Comparison of ENCODE assay signal across 27 mouse cellular contexts in genomic region chr14:27211743-27212445, GRCm38 (mm10).
DNase-seq lines count a peak whose midpoint lies in the region; ATAC-seq and TF ChIP-seq lines count a peak whose summit lies in the region.
"Had no signal": no experiment of that assay in that cellular context is flagged by ENCODE, and none has a peak within 500 bp of the region (broad histone marks: within the 10 kb centered on the region; RNA-seq: fewer than 3 reads in every experiment).

No protein-coding gene starts in this region.

- no peak for TF ChIP-seq CTCF in liver, postnatal 0 days (IDR thresholded peaks at IDR 0.05; ENCODE audit: low read depth)

- H3K4me3 ChIP-seq in liver, postnatal 0 days (ENCODE audit: low read depth, low read length), result no peak overlapping the region
- H3K4me3 ChIP-seq in liver, embryonic 12.5 days, result no peak overlapping the region
- no peak overlapping the region for H3K4me3 ChIP-seq in neural tube, embryonic 11.5 days (ENCODE audit: low read depth, low read length)
- H3K4me3 ChIP-seq in neural tube, embryonic 15.5 days (replicated peaks), result no peak overlapping the region
- H3K4me3 ChIP-seq: embryonic facial prominence, embryonic 10.5 days; embryonic facial prominence, embryonic 12.5 days; forebrain, embryonic 12.5 days had no signal

- no peak overlapping the region for H3K9ac ChIP-seq in liver, postnatal 0 days (replicated peaks)
- H3K9ac ChIP-seq in liver, embryonic 12.5 days, result no peak overlapping the region
- H3K9ac ChIP-seq in neural tube, embryonic 11.5 days (ENCODE audit: low read length), result no peak overlapping the region
- no peak overlapping the region for H3K9ac ChIP-seq in neural tube, embryonic 15.5 days (replicated peaks)
- H3K9ac ChIP-seq: embryonic facial prominence, embryonic 12.5 days; forebrain, embryonic 12.5 days had no signal

- no peak overlapping the region for H3K27ac ChIP-seq in liver, postnatal 0 days (ENCODE audit: low read depth)
- H3K27ac ChIP-seq in liver, embryonic 12.5 days, result no peak overlapping the region
- no peak overlapping the region for H3K27ac ChIP-seq in neural tube, embryonic 11.5 days (ENCODE audit: low read depth, low read length)
- no peak overlapping the region for H3K27ac ChIP-seq in neural tube, embryonic 15.5 days (replicated peaks)
- H3K27ac ChIP-seq: embryonic facial prominence, embryonic 10.5 days; embryonic facial prominence, embryonic 12.5 days; forebrain, embryonic 12.5 days had no signal

- H3K4me1 ChIP-seq in liver, postnatal 0 days (ENCODE audit: insufficient read depth), result no peaks in the 10 kb centered on the region
- no peaks in the 10 kb centered on the region for H3K4me1 ChIP-seq in liver, embryonic 12.5 days
- no peaks in the 10 kb centered on the region for H3K4me1 ChIP-seq in neural tube, embryonic 11.5 days (ENCODE audit: control insufficient read depth, insufficient read depth, low read length)
- no peaks in the 10 kb centered on the region for H3K4me1 ChIP-seq in neural tube, embryonic 15.5 days
- H3K4me1 ChIP-seq: embryonic facial prominence, embryonic 10.5 days; embryonic facial prominence, embryonic 12.5 days; forebrain, embryonic 12.5 days had no signal

- no peak for TF ChIP-seq EP300 in liver, postnatal 0 days (IDR thresholded peaks at IDR 0.05; ENCODE audit: low read depth)

- H3K36me3 ChIP-seq in liver, postnatal 0 days (replicated peaks; ENCODE audit: insufficient read depth, low read length), result no peaks in the 10 kb centered on the region
- H3K36me3 ChIP-seq in liver, embryonic 12.5 days, result no peaks in the 10 kb centered on the region
- no peaks in the 10 kb centered on the region for H3K36me3 ChIP-seq in neural tube, embryonic 11.5 days (ENCODE audit: control insufficient read depth, insufficient read depth, low read length)
- H3K36me3 ChIP-seq in neural tube, embryonic 15.5 days, result no peaks in the 10 kb centered on the region
- H3K36me3 ChIP-seq: embryonic facial prominence, embryonic 10.5 days; embryonic facial prominence, embryonic 12.5 days; forebrain, embryonic 12.5 days; G1E had no signal

- no peaks in the 10 kb centered on the region for H3K9me3 ChIP-seq in liver, postnatal 0 days (ENCODE audit: low read length)
- no peaks in the 10 kb centered on the region for H3K9me3 ChIP-seq in liver, embryonic 12.5 days (replicated peaks)
- no peaks in the 10 kb centered on the region for H3K9me3 ChIP-seq in neural tube, embryonic 11.5 days (ENCODE audit: control insufficient read depth, low read length)
- H3K9me3 ChIP-seq in neural tube, embryonic 15.5 days (replicated peaks), result no peaks in the 10 kb centered on the region
- H3K9me3 ChIP-seq: embryonic facial prominence, embryonic 10.5 days; embryonic facial prominence, embryonic 12.5 days; forebrain, embryonic 12.5 days; G1E had no signal

- WGBS in liver, postnatal 0 days (ENCODE audit: insufficient replicate concordance), result 62% methylated on average over 2 of the region's 2 CpGs
- 75% methylated on average over 2 of the region's 2 CpGs for WGBS in liver, embryonic 12.5 days (ENCODE audit: insufficient replicate concordance)
- WGBS in neural tube, embryonic 11.5 days, result 91% methylated on average over 2 of the region's 2 CpGs
- 93% methylated on average over 2 of the region's 2 CpGs for WGBS in neural tube, embryonic 15.5 days

- H3K27me3 ChIP-seq in liver, postnatal 0 days (ENCODE audit: insufficient read depth, low read length), result no peaks in the 10 kb centered on the region
- no peaks in the 10 kb centered on the region for H3K27me3 ChIP-seq in liver, embryonic 12.5 days (replicated peaks)
- H3K27me3 ChIP-seq in neural tube, embryonic 11.5 days (ENCODE audit: control insufficient read depth, insufficient read depth, low read length), result no peaks in the 10 kb centered on the region
- no peaks in the 10 kb centered on the region for H3K27me3 ChIP-seq in neural tube, embryonic 15.5 days (replicated peaks)
- H3K27me3 ChIP-seq: CH12.LX; embryonic facial prominence, embryonic 12.5 days; forebrain, embryonic 12.5 days; Patski had no signal

- peak; percentile 86 for DNase-seq in heart, adult 11 months
- DNase-seq in heart, adult 8-10 months (ENCODE audit: low spot score), result no peak
- no peak for DNase-seq in liver, postnatal 0 days
- peak; percentile 2 for DNase-seq in neural tube, embryonic 11.5 days (ENCODE audit: low spot score)
- peak; percentile 19 for DNase-seq in gonadal fat pad, adult 2 months (ENCODE audit: low read depth)
- DNase-seq in gastrocnemius, postnatal 4 days (ENCODE audit: low spot score in 2 of 2), result no peak
- DNase-seq: adrenal gland, adult 2 months; adrenal gland, postnatal 10 days; adrenal gland, postnatal 25 days; B cell, adult 2 months; cerebellum, adult 11-12 months; cerebellum, adult 2 months; cerebellum, adult 9-10 months; cerebellum, postnatal 10 days; cerebellum, postnatal 25 days had no signal

- no peak overlapping the region for H3K4me2 ChIP-seq in liver, postnatal 0 days (ENCODE audit: low read depth, low read length)
- no peak overlapping the region for H3K4me2 ChIP-seq in liver, embryonic 12.5 days
- no peak overlapping the region for H3K4me2 ChIP-seq in neural tube, embryonic 11.5 days (ENCODE audit: low read depth)
- H3K4me2 ChIP-seq in neural tube, embryonic 15.5 days, result no peak overlapping the region
- H3K4me2 ChIP-seq: embryonic facial prominence, embryonic 12.5 days; forebrain, embryonic 12.5 days had no signal

- peak; percentile 68 for ATAC-seq in liver, postnatal 0 days
- ATAC-seq in liver, embryonic 12.5 days, result no peak
- no peak for ATAC-seq in neural tube, embryonic 11.5 days (ENCODE audit: insufficient read depth, low FRiP score, low TSS enrichment)
- no peak for ATAC-seq in neural tube, embryonic 15.5 days (ENCODE audit: low FRiP score)
- ATAC-seq: activated CD4-positive, CD25-positive, alpha-beta regulatory T cell, adult 4 months; CD4-positive, CD25-positive, alpha-beta regulatory T cell, adult 4 months; forebrain, embryonic 14.5 days; forebrain, embryonic 16.5 days; Patski had no signal

Comparison
In these comparisons a context has a peak if more than half of its experiments do, and no peak if none do; other contexts are left out.
1. DNase-seq: peak in heart, adult 11 months (single experiment), neural tube, embryonic 11.5 days (single experiment) and gonadal fat pad, adult 2 months (single experiment); none in heart, adult 8-10 months (single experiment), liver, postnatal 0 days (single experiment) and gastrocnemius, postnatal 4 days (0 of 2).